Mouse (Mus musculus): ENCODE measurements around the gene Gpsm2.
"Not testable (repeated sequence)": the region's sequence is repeated elsewhere in the genome, so short reads cannot be mapped to it uniquely, and the experiment has no call there.

The Gpsm2 gene

DNA sequence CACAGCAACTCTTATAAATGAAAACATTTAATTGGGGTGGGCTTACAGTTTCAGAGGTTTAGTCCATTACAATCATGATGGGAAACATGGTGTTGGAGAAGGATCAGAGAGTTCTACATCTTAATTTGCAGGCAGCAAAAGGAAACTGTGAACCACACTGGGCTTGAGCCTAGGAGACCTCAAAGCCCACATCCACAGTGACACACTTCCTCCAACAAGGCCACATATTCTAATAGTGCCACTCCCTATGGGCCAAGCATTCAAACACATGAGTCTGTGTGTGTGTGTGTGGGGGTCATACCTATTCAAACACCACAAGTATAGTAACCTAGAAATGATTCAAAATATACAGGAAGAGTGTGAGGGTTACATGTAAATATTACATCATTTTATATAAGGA, 5.2 kb upstream of the Gpsm2 start:
- no peak for DNase-seq (ENCODE audit: low spot score in 2 of 2)

DNA sequence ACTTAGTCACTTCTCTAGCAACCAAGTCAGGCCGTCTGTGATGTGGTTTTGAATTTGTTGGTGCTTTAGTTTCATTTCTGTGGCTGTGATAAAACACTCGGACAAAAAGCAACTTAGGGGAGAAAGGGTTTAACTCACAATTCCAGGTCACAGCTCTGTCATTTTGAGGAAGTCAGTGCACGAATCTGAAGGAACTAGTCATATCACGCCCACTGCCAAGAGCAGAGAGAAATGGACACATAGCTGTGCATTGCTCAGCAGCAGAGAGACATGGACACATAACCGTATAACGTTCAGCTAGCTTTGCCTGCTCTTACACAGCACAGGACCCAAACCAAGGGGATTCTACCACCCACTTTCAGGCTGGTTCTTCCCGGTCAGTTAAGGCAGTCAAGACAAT, 4.3 kb upstream of the Gpsm2 start:
- DNase-seq (ENCODE audit: low spot score in 2 of 2): no peak

DNA sequence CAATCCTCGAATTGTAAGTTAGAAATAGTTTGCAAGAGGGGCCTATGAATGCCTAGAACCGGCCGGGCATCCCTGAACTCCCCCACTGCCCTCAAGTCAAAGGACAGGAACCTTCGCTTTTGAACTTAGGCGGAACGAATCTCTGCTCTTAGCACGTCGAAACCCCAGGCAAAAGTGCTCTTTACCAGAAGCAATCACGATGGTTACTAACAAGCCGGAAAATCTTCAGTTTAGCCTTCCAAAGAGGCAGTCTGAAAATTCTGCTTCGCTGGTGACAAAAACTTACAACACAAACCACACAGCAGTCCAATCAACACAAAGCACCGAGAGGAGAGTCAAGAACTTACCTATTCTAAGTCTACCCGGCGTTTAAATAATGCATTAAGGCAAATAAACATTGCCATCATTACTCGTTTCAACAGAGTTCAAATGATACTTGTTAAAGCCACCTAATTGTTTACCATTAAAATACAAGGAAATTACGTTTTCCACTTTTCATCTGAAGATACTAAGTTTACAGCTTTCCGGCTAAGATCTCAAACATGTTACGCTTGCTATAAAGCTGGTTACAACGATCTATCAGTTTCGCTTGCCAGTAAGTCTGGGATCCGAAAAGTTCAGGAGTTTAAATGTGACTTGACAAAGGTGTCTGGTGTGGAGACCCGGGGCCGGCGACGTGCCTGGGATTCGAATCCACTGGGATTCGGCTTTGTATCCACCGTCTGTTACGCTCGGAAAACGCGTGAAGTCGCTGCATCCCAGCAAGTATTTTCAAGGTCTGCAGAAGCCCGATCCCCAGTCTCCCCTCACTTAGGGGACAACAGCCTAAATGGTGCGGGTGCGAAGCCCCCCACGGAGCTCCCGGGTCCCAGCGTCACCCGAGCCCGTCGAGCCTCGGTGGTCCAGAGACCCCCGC, 775 bp downstream of the Gpsm2 start:
- DNase-seq (ENCODE audit: low spot score in 2 of 2): no peak

DNA sequence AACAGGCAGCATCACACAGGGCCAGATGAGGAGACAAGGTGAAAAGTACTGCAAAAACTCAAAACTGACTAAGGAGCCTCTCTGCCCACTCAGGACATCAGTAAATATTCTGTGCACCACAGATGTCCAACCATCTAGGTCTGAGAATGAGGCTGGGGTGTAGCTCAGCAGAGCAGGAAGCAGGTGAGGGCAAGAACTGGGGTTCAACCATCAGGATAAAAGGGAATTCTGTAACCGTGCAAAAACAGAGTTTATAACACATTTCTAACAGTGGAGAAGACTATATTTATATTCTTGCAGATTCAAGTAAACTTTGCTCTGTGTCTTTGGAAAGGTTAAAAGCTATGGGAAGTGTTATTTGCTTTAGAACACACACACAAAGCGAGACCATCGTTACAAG, 2.3 kb downstream of the Gpsm2 start:
- DNase-seq (ENCODE audit: low spot score in 2 of 2): no peak

DNA sequence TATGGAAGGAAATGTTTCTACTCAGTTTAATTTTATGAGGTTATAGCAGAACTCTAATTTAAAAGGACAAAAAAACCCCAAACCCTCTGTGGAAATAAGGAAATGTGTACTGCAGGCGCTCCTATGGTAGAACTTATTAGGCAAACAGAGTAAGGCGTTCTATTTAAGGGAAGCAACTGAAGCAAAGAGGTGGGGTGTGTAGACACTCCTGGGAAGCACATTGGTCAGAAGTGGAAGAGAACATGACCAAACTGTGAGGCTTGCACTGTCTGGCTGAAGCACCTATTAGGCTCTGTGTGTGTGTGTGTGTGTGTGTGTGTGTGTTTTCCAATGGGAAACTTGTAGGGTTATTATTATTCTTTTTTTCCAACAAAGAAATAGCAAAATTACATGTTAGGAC, 2.8 kb downstream of the Gpsm2 start:
- no peak for DNase-seq (ENCODE audit: low spot score in 2 of 2)

DNA sequence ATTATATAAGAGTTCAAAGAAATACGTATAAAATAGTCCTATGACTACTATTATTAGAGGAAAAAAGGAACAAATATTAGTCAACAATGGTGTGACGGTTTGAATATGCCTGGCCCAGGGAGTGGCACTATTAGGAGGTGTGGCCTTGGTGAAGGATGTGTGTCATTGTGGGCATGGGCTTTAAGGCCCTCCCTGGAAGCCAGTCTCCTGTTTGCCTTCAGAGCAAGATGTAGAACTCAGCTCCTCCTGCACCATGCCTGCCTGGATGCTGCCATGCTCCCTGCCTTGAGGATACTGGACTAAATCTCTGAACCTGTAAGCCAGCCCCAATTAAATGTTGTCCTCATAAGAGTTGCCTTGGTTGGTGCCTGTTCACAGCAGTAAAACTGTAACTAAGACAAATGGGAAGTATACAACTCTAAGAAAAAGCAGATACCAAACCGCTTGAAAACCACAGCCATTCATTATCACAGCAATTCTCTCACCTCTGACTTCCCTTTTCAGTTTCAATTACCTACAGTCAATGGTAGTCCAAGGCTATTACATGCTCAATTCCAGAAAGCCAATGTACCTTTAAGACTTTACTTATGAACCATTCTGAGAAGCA, 4.1 kb downstream of the Gpsm2 start:
- DNase-seq (ENCODE audit: low spot score in 2 of 2): peak; percentile 19 to 47

DNA sequence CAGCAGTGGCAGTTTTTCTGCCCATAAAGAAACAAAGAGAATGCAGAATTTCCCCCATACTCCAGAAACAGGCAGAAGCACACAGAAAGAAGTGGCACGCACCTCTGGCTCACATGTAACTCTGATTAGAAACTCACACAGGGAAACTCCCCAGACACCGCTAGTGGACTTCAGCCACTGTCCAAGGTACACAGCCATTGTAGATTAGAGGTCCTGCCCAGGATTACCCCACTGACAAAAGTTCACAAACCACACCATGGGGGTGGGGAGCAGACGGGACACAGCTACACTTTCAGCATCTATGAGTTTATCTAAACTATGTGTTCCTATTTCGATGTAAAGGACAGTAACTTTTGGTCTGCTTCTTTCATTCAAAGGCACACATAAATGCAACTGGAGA, 7.3 kb downstream of the Gpsm2 start:
- no peak for DNase-seq (ENCODE audit: low spot score in 2 of 2)

DNA sequence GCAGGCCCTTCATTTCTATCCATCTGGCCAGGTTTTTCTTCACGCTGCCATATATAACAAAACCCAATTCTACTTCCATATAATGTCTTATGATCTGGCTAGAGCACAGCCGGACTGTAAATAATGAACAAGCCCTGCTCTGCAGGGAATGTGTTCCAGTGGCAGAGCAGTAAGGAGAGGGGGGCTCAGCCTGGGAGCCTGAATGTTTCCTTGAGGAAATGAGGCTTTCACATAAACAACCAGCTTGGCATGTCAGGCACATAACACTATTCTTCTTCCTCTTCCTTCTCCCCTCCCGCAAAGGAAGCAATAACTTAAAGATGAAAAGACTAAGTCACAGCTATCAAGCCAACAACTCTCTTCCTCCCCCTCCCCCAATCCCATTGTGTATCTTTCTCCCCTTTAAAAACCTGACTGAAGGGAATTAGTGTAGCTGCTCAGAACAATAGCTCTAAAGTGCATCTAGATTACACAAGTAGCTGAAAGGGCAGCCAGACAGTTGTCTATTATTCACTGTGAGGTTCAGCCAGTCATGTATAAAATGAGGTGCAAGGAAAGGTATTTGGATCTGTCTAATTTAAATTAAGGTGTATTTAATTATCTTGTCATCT, 8.9 kb downstream of the Gpsm2 start:
- DNase-seq (ENCODE audit: low spot score in 2 of 2): no peak

DNA sequence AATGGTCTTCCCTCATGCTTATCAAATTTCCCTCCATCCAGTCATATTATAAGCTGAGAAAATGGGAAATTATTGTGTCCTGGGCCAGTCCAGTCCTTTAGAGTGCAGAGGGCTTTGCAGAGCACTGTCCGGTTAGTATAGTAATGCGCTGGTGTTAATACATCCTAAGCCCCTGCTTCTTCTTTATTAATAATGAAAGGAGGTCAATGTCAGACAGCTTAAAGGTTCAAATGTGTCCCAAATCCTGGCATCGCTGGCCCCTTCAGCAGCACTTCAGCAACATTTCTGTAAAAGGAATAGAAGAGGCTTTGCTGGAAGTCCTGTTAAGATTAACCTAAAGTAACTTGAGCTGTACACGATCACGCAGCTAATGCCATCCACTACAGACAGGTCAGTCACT, 10.8 kb downstream of the Gpsm2 start:
- no peak for DNase-seq (ENCODE audit: low spot score in 2 of 2)

DNA sequence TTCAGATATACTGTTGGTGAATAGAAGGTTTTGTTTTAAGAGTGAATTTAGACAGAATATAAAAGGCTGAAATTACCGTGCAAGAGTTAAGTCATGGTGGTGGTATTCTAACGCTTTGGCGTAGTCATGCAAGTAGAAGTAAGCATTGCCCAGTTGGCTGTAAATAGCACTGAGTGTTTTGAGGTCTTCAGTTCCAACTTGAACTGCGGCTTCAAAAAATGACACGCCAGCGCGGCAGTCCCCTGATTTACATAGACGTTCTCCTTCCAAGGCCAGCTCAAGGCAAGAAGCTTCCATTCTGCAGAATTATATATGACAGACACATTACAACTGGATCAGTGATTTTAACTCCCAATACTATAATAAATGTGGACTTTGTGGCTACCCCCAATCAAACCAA, 19.3 kb downstream of the Gpsm2 start:
- DNase-seq (ENCODE audit: low spot score in 2 of 2): no peak

DNA sequence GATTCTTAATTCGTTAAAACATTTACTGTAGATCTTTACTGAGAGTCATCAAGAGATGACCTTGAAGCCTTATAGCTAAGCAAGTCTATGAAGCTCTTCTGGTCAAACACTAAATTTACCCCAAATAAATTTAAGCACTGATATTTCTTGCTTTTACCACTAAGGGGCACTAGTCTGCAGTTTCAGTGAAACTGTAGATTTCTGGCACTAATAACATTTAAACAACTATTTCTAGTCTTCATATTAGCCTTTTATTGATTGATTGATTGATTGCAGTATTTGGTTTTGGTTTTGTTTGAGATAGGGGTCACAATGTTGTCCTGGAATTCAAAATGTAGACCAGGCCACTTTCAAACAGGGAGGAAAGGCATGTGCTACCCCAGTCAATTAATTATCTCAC, 20.9 kb downstream of the Gpsm2 start:
- DNase-seq (ENCODE audit: low spot score in 2 of 2): no peak

DNA sequence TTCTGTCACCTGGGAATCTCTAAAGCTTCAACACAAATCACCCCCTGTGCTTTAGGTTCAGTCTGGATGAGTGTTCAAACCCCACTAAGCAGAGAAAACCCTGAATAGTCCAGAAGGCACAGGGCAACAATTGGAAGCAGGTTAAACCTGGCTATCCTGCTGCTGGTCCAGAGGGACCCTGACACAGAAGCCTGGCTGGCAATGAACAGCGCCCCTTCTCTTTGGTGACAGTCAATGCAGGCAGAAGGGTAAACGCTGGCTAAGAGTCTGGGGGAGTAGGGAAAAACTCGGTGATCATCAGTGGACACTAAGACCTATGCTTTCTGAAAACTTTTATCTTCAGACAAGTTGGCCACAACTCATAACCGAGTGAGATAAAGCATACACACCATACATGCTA, 22.3 kb downstream of the Gpsm2 start:
- DNase-seq (ENCODE audit: low spot score in 2 of 2): no peak

DNA sequence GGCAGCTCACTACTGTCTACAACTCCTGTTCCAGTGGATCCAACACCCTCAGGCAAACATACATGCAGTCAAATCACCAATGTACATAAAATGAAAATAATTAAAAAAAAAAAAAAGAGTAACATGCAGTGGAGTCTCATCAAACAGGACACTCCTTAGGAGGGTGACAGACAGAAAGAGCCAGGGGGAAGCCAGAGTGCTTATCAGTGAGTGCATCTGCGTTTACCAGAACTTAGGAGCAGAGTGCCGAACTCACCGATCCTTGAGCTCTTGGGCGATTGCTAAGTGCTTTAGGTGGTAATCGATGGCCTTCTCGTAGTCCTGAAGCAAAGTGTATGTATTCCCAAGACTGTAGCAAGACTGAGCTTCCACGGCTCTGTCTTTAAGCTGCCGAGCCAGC, 23.4 kb downstream of the Gpsm2 start:
- DNase-seq (ENCODE audit: low spot score in 2 of 2): no peak

DNA sequence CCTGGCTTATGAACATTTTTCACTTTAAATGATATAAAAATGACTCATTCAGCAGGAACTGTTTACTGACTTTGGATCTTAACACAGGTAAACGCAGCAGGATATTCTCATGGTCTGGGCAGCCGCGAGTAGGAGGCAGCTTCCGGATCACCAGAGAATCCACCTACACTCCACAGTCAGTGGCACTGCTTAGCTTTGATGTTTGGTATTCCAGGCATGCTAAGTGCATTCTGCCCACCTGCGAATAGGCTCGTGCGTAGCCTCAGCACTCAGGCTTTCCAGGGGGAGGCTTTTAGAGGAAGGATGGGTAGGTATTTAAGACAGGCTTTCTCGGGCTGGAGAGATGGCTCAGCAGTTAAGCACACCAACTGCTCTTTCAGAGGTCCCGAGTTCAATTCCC, 27.8 kb downstream of the Gpsm2 start:
- no peak for DNase-seq (ENCODE audit: low spot score in 2 of 2)

DNA sequence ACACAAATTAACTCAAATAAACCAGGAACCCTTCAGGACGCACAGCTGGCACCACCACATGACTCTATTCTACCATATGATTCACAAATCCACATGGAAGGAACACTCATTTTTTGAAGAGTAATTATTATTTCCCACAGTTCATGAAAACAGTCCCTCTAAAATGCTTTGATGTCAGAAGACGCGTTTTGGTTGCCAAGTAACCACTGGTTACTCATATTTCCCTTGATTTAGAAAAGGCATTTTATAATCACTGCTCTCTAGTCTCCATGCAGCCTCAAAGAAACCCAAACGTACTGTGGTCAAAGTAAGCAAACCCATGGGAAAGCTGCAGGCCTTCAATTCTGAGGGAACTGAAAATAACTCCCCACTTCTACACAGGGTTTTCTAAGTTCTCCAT, 32.1 kb downstream of the Gpsm2 start:
- DNase-seq (ENCODE audit: low spot score in 2 of 2): no peak

DNA sequence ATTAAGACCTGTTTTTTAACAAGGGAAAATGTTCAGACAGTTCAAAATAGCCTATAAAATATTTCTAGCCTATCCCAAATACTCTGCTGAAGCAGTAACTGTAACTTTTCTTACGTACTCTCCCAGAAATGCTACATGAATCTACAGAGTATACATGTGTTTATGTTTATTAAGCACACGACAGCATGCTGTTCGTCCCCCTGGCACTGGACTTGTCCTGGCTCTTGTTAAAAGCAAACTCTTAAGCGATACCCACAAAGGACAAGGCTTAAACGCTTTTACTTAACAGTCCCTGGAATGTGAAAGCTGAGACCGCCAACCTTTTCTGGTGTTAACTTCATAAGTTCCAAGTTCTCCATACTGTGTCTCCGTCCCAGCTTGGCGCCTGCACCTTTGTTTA, 32.7 kb downstream of the Gpsm2 start:
- DNase-seq (ENCODE audit: low spot score in 2 of 2): no peak

DNA sequence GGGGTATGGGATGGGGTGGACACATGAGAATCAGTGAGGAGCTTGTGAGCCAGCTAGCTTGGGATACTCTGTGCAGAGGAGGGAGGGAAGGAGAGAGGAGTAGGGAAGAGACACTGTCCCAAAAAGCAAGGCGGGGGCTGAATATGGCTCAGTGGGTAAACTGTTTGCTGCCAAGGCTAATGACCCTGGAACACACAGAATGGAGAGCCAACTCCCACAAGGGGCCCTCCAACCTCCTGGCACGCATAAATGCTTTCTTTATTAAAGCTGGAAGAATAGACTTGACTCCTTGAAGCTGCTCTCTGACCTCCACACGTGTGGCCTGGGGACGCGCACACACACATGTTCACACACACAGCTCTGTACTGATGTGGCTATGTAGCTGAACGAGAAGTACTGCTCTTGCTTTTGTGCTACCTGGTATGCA, 33.1 kb downstream of the Gpsm2 start:
- no peak for DNase-seq (ENCODE audit: low spot score in 2 of 2)

DNA sequence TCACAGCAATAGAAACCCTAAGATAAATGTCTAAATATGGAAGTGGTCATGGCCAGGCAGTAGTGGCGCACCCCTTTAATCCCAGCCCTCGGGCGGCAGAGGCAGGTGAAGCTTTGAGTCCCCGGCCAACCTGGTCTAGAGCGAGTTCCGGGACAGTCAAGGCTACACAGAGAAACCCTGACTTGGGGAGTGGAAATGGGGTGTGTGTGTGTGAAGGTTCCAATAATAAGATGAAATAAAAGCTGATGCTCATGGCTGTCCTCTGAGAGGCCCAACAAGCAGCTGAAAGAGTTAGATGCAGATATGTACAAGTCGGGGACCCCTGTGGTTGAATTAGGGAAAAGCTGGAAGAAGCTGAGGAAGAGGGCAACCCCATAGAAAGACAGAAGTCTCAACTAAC, 36.4 kb downstream of the Gpsm2 start:
- no peak for DNase-seq (ENCODE audit: low spot score in 2 of 2)

DNA sequence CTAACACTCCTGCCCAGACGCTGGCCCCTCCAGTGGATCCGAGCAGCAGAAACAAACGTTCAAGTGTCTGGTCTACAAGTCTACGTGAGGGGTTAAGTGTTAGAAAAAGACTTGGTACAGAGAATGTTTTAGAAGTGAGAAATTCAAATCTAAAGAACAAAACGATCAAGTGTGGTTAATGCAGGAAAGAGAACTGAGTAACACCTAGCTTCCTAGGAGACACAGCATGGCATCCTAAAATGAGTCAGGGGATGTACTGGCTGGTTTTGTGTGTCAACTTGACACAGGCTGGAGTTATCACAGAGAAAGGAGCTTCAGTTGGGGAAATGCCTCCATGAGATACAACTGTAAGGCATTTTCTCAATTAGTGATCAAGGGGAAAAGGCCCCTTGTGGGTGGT, 38.5 kb downstream of the Gpsm2 start:
- DNase-seq (ENCODE audit: low spot score in 2 of 2): not testable (repeated sequence)

DNA sequence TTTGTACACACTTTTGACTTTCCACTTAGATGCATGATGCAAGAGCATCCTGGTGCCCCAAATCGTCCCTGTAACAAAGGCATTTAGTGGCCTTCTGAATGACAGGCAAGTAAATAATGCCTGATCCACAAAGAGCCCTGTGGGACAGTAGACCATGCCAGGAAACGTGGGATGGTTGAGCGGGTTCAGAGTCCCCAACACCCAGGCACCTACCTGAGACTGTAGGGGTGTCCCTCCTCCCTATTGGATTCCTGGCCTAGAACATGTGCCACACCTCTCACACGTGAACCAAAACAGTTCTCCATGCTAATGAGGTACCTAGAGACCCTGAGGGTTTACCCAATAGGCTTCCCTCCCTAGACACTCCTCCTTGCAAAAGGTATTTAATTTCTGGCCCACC, 41.1 kb downstream of the Gpsm2 start:
- no peak for DNase-seq (ENCODE audit: low spot score in 2 of 2)

DNA sequence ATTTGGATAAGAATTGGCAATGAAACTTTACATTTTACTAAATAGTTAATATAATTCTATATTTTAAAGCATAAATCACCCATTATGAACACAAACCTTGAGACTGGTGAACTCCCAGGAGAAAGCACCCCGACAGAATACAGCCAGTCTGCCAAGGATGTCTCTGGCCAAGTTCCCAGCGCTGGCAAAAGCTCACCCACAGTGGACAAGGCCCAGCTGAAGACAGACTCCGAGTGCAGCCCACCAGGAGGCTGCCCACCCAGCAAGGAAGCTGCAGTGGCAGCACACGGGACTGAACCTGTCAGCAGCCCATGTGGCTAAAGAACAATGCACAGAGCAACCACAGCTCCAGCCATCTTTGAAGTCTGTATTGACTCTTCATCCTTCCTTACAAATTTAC, 45.5 kb downstream of the Gpsm2 start:
- DNase-seq (ENCODE audit: low spot score in 2 of 2): no peak

DNA sequence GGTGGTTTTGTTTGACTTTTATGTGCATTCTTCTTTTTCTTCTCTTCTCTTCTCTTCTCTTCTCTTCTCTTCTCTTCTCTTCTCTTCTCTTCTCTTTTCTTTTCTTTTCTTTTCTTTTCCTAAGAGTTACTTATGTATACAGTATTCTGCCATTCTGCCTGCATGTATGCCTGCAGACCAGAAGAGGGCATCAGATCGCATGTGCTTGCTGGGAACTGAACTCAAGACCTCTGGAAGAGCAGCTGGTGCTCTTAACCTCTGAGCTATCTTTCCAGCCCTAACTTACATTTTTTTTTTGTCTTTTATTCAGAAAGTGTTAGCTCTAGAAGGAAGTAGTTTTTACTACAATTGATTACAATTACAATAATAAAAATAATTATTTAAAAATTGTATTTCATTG, 61.2 kb downstream of the Gpsm2 start:
- no peak for DNase-seq (ENCODE audit: low spot score in 2 of 2)

DNA sequence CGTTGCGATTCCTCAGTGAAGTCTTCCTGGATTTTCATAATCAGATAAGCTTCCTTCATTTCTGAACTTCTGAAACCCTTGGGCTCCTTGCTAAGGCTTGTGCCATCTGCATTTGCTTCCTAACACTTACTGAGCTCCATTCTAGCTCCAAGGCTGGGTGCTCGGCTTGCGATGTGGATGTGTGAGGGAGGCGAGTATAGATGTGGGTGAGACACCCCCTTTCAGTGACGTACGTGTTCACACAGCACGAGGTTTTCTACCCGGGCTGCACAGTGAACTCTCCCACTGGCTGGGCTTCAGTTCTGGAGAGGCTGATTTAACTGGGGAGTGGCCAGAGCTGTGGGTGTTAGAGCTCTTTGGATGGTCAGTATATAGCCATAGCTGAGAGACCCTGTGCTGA, 63.5 kb downstream of the Gpsm2 start:
- no peak for DNase-seq (ENCODE audit: low spot score in 2 of 2)
